ENCODE assay signal across 17 mouse cellular contexts in genomic region chr7:89363975-89364374, GRCm38 (mm10). TPM values are rescaled to one million over a fixed set of nuclear protein-coding genes. Genes with fewer than 3 reads are reported as not detected.
A peak's percentile ranks its signal among the peaks of the same experiment; 100 is the strongest.
DNase-seq lines count a peak whose midpoint lies in the region; ATAC-seq and TF ChIP-seq lines count a peak whose summit lies in the region.
"Had no signal": no experiment of that assay in that cellular context is flagged by ENCODE, and none has a peak within 500 bp of the region (broad histone marks: within the 10 kb centered on the region; RNA-seq: fewer than 3 reads in every experiment).

No protein-coding gene starts in this region.

- no peaks in the 10 kb centered on the region for H3K9me3 ChIP-seq in lung, postnatal 0 days (ENCODE audit: low read length)
- H3K9me3 ChIP-seq: embryonic facial prominence, embryonic 13.5 days; forebrain, embryonic 12.5 days; heart, embryonic 12.5 days; hindbrain, embryonic 10.5 days; intestine, embryonic 15.5 days had no signal

- no peak for TF ChIP-seq CTCF in lung, postnatal 0 days (IDR thresholded peaks at IDR 0.05)

- no peaks in the 10 kb centered on the region for H3K27me3 ChIP-seq in lung, postnatal 0 days (replicated peaks; ENCODE audit: insufficient read depth, low read length)
- H3K27me3 ChIP-seq: embryonic facial prominence, embryonic 13.5 days; forebrain, embryonic 12.5 days; heart, embryonic 12.5 days; intestine, embryonic 15.5 days had no signal

- H3K4me2 ChIP-seq in lung, postnatal 0 days (replicated peaks; ENCODE audit: low read depth, low read length), result no peak overlapping the region
- H3K4me2 ChIP-seq: embryonic facial prominence, embryonic 13.5 days; forebrain, embryonic 12.5 days; heart, embryonic 12.5 days; hindbrain, embryonic 14.5 days; intestine, embryonic 15.5 days had no signal

- H3K4me1 ChIP-seq in lung, postnatal 0 days (ENCODE audit: insufficient read depth, low read depth, low read length), result no peaks in the 10 kb centered on the region; the same call in 1 of the 2 replicates
- H3K4me1 ChIP-seq: embryonic facial prominence, embryonic 13.5 days had no signal

- WGBS in lung, postnatal 0 days, result 80% methylated on average over 5 of the region's 5 CpGs

- no peak overlapping the region for H3K9ac ChIP-seq in lung, postnatal 0 days (replicated peaks; ENCODE audit: low read depth)
- H3K9ac ChIP-seq: embryonic facial prominence, embryonic 13.5 days; forebrain, embryonic 12.5 days; forebrain, postnatal 0 days; heart, embryonic 12.5 days; hindbrain, embryonic 14.5 days; intestine, embryonic 15.5 days had no signal

- H3K36me3 ChIP-seq in lung, postnatal 0 days (ENCODE audit: insufficient read depth, low read length), result no peaks in the 10 kb centered on the region
- H3K36me3 ChIP-seq: embryonic facial prominence, embryonic 13.5 days; forebrain, embryonic 12.5 days; heart, embryonic 12.5 days; hindbrain, embryonic 10.5 days; intestine, embryonic 15.5 days had no signal

- intact Hi-C loops in left cerebral cortex, postnatal 4 days (cut with DNase I), result no loop called here
- intact Hi-C loops in left cerebral cortex, postnatal 25 days (cut with DNase I), result no loop called here

- peak; percentile 7 for DNase-seq in left cerebral cortex, postnatal 4 days
- no peak for DNase-seq in left cerebral cortex, postnatal 25 days (ENCODE audit: low spot score in 2 of 2)
- peak; percentile 26 for DNase-seq in cerebellum, adult 8-10 months
- peak; percentile 64 to 71 for DNase-seq in cerebellum, postnatal 14 days
- no peak for DNase-seq in kidney, adult 11 months
- DNase-seq in lung, postnatal 0 days (ENCODE audit: low spot score), result no peak
- no peak for DNase-seq in right cerebral cortex, postnatal 36 days (ENCODE audit: low spot score in 2 of 2)
- DNase-seq: adrenal gland, postnatal 10 days; forebrain, postnatal 0 days; gastrocnemius, adult 2 months; gastrocnemius, postnatal 25 days had no signal

- no peak for ATAC-seq in lung, postnatal 0 days
- ATAC-seq: forebrain, postnatal 0 days; intestine, embryonic 15.5 days had no signal

- H3K4me3 ChIP-seq in lung, postnatal 0 days (ENCODE audit: low read depth, low read length), result no peak overlapping the region
- H3K4me3 ChIP-seq: embryonic facial prominence, embryonic 13.5 days; forebrain, embryonic 12.5 days; gastrocnemius, adult 2 months; heart, embryonic 12.5 days; hindbrain, embryonic 10.5 days; intestine, embryonic 15.5 days had no signal

- no peak overlapping the region for H3K27ac ChIP-seq in lung, postnatal 0 days (ENCODE audit: low read length)
- H3K27ac ChIP-seq: embryonic facial prominence, embryonic 13.5 days; forebrain, embryonic 12.5 days; gastrocnemius, adult 2 months; hindbrain, embryonic 10.5 days; hindbrain, embryonic 14.5 days; intestine, embryonic 15.5 days had no signal

- no peak for TF ChIP-seq EP300 in lung, postnatal 0 days (IDR thresholded peaks at IDR 0.05)

RNA-seq across cellular contexts. Expression of gene Tmem135, which starts 40.0 kb away (rescaled TPM):
- 10 to 100 TPM; 49.4 to 54.6 TPM for total RNA-seq in left cerebral cortex, postnatal 4 days (2021)
- 10 to 100 TPM; 65.1 to 73.9 TPM for total RNA-seq in left cerebral cortex, postnatal 25 days (2021)
- polyA plus RNA-seq in lung, postnatal 0 days (2015; fragmentation: Nextera tagmentation; extraction: Ambion mirVana), result 21.7 and 26.1 TPM in 2 replicates

RNA-seq across cellular contexts. Expression of gene Fzd4, which starts 40.2 kb away (rescaled TPM):
- 1 to 10 TPM; 4.9 to 5.1 TPM for total RNA-seq in left cerebral cortex, postnatal 4 days (2021)
- 1 to 10 TPM; 6.3 to 6.9 TPM for total RNA-seq in left cerebral cortex, postnatal 25 days (2021)
- 14.3 and 16.1 TPM in 2 replicates for polyA plus RNA-seq in lung, postnatal 0 days (2015; fragmentation: Nextera tagmentation; extraction: Ambion mirVana)

Comparison
In these comparisons a context has a peak if more than half of its experiments do, and no peak if none do; other contexts are left out.
1. DNase-seq: peak in left cerebral cortex, postnatal 4 days (single experiment), cerebellum, adult 8-10 months (single experiment) and cerebellum, postnatal 14 days (2 of 2); none in left cerebral cortex, postnatal 25 days (0 of 2), kidney, adult 11 months (single experiment), lung, postnatal 0 days (single experiment) and right cerebral cortex, postnatal 36 days (0 of 2).